Mouse (Mus musculus) erythroblast, adult 5-6 weeks (primary cell): ENCODE measurements around the gene Rbms1. TPM values are rescaled to one million over a fixed set of nuclear protein-coding genes. Genes with fewer than 3 reads are reported as not detected.

Source experiments
- ATAC-seq: replicated peaks from 2 replicates; pipeline ENCODE4 v1.8.0; 2016; ENCODE audit warnings: moderate number of reproducible peaks, mild to moderate bottlenecking, moderate TSS enrichment, inconsistent platforms; ENCODE audit not compliant: poor library complexity, low FRiP score, severe bottlenecking
- total RNA-seq, 2 experiments: library from RNA; stranded (forward) in 1 of 2; stranded (reverse) in 1 of 2; fragments of 150-400 nt in 1 of 2; fragments of 200-764, 138-1000 nt in 1 of 2; gene quantifications; 2 replicates each; pipeline versions ENCODE4 v1.2.3 to v1.2.4; 2015 to 2017; ENCODE audit warnings: low replicate concordance in 2 of 2

Gene Rbms1
- total RNA-seq, 2 experiments from 2014 or later, result 17.9 to 18.3 TPM

GRCm38 (mm10) chr2:60722967-60723366 is 240.0 kb downstream of the Rbms1 start:
- no peak for ATAC-seq

- ATAC-seq, result no peak
Observed at GRCm38 (mm10) chr2:60722514-60722913, 240.5 kb downstream of the Rbms1 start, which contains the start of gene Itgb6. Gene Itgb6 (minus strand): TSS chr2:60722643.

- ATAC-seq, result no peak
Observed at GRCm38 (mm10) chr2:60720906-60721305, 242.1 kb downstream of the Rbms1 start.

GRCm38 (mm10) chr2:60720205-60720604 is 242.8 kb downstream of the Rbms1 start:
- no peak for ATAC-seq

- no peak for ATAC-seq
Observed at GRCm38 (mm10) chr2:60717348-60717747, 245.6 kb downstream of the Rbms1 start.

- no peak for ATAC-seq
Observed at GRCm38 (mm10) chr2:60716549-60716948, 246.4 kb downstream of the Rbms1 start.

- no peak for ATAC-seq
Observed at GRCm38 (mm10) chr2:60715771-60716170, 247.2 kb downstream of the Rbms1 start.

GRCm38 (mm10) chr2:60714971-60715502 is 248.0 kb downstream of the Rbms1 start:
- ATAC-seq, result no peak

GRCm38 (mm10) chr2:60714475-60714874 is 248.5 kb downstream of the Rbms1 start:
- ATAC-seq, result no peak

GRCm38 (mm10) chr2:60713857-60714256 is 249.1 kb downstream of the Rbms1 start:
- no peak for ATAC-seq

GRCm38 (mm10) chr2:60712891-60713290 is 250.1 kb downstream of the Rbms1 start:
- no peak for ATAC-seq

GRCm38 (mm10) chr2:60712483-60712882 is 250.5 kb downstream of the Rbms1 start:
- no peak for ATAC-seq

- no peak for ATAC-seq
Observed at GRCm38 (mm10) chr2:60711098-60711880, 251.7 kb downstream of the Rbms1 start.

GRCm38 (mm10) chr2:60710317-60710716 is 252.7 kb downstream of the Rbms1 start:
- no peak for ATAC-seq

GRCm38 (mm10) chr2:60708671-60709070 is 254.3 kb downstream of the Rbms1 start:
- ATAC-seq, result no peak

- no peak for ATAC-seq
Observed at GRCm38 (mm10) chr2:60706866-60707265, 256.1 kb downstream of the Rbms1 start.

- ATAC-seq, result no peak
Observed at GRCm38 (mm10) chr2:60705426-60705825, 257.6 kb downstream of the Rbms1 start.

GRCm38 (mm10) chr2:60703315-60703714 is 259.7 kb downstream of the Rbms1 start:
- no peak for ATAC-seq

- no peak for ATAC-seq
Observed at GRCm38 (mm10) chr2:60700956-60701355, 262.0 kb downstream of the Rbms1 start.
